Mouse (Mus musculus) lung, postnatal 0 days (tissue): ENCODE data around the gene 4921504E06Rik.

Source experiments
- CTCF ChIP-seq: IDR thresholded peaks from 2 replicates; pipeline ENCODE4 v1.5.1; 2016; ENCODE audit warnings: antibody characterized with exemption, mild to moderate bottlenecking
- EP300 ChIP-seq: IDR thresholded peaks from 2 replicates; pipeline ENCODE4 v1.6.1; 2016; ENCODE audit warnings: antibody characterized with exemption, mild to moderate bottlenecking, control low read depth

DNA sequence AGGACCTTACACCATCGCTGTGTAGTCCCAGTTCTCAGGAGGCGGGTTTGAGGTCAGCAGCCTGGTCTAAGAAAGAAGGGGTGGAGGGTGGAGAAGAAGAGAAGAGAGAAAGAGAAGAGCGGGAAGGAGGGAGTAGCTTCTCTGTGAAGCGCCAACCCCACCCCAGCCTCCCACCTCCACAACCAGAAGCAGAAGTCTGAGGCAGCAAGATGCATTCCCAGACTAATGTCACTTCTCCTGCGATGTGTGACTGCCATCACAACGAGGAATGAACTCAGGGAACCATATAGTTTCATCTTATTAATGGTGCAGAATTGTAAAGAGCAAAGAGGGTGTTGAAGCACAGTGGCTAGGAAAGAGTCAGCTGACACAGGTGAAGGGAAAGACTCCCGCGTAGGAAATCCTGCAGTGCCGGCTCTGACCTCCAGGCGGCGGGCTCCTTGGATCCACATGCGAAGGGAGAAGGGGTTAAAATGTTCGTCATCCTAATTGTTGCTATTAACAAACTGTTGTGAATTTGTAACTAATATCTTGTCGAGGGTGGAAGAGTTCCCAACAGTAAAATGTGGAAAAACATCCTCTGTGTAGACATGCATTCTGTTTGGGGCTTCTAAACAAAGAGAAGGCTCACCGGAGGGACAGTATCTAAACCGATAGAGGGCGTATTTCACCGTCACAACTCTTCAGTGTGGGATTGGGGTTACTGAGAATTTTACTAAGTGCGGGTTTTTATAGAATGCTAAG, 139.3 kb downstream of the 4921504E06Rik start:
- TF ChIP-seq CTCF = peak; percentile 80
- no peak for TF ChIP-seq EP300
